Mouse (Mus musculus) heart, embryonic 10.5 days (tissue): ENCODE data around the gene Arhgef33. TPM values are rescaled to one million over a fixed set of nuclear protein-coding genes. Genes with fewer than 3 reads are reported as not detected.
"Not testable (repeated sequence)": the region's sequence is repeated elsewhere in the genome, so short reads cannot be mapped to it uniquely, and the experiment has no call there.

Source experiments
- DNase-seq: peaks from one replicate; pipeline ENCODE4 v3.0.0-alpha.2; 2017; ENCODE audit warnings: low spot score
- H3K27ac ChIP-seq: fragments of 300-500 bp; sonication (generic); 2 replicates; pipeline ENCODE4 v1.5.1; 2016; ENCODE audit warnings: mild to moderate bottlenecking
- H3K27me3 ChIP-seq: fragments of 300-500 bp; sonication (generic); 2 replicates; pipeline ENCODE4 v1.6.1; 2016; ENCODE audit warnings: mild to moderate bottlenecking; ENCODE audit not compliant: poor library complexity, insufficient read depth, severe bottlenecking
- H3K36me3 ChIP-seq: fragments of 300-500 bp; sonication (generic); 2 replicates; pipeline ENCODE4 v1.6.1; 2016; ENCODE audit warnings: mild to moderate bottlenecking, moderate library complexity
- H3K4me1 ChIP-seq: fragments of 300-500 bp; sonication (generic); 2 replicates; pipeline ENCODE4 v1.6.1; 2016; ENCODE audit warnings: mild to moderate bottlenecking
- H3K4me3 ChIP-seq: fragments of 300-500 bp; sonication (generic); 2 replicates; pipeline ENCODE4 v1.5.1; 2016; ENCODE audit warnings: mild to moderate bottlenecking, moderate library complexity
- H3K9me3 ChIP-seq: fragments of 300-500 bp; sonication (generic); 2 replicates; pipeline ENCODE4 v1.6.1; 2016; ENCODE audit warnings: mild to moderate bottlenecking, moderate library complexity
- WGBS: fragments of 180-500 bp; shearing (Covaris S2); methylation state at CpG from one replicate; pipeline ENCODE4 v1.1.7; 2016; 5-methylcytosine and 5-hydroxymethylcytosine counted together
- polyA plus RNA-seq: library from polyadenylated mRNA; unstranded; fragments of >200 nt; fragmentation: Nextera tagmentation; extraction: Ambion mirVana; gene quantifications from 2 replicates; pipeline ENCODE4 v1.2.1, GENCODE M21; 2016

Gene Arhgef33
- 0.49 and 0.78 TPM in 2 replicates for polyA plus RNA-seq

DNA sequence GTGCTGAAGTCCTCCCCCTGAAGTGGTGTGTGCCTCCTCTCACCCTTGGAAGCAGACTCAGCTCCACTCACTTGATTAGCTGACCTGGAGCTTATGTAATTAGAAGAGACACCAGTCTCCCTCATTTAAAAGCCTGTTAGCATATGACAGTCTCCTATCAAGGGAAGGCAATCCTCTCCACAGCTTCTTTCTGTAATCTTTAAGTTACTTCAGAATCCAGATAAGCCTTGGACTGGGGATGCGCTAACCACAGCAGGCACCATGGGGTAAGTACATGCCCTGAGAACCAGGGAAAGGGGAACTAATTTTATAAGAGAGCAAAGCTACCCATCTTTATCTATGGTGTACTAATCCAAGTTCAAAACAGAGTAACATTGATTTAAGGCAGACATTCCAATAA is at the start of gene Arhgef33:
Gene Arhgef33 (plus strand): TSS at position 157 of the 400 bp plus-strand sequence.
- no peak for DNase-seq
- no peak within 1 kb of the TSS for H3K4me3 ChIP-seq
- H3K9me3 ChIP-seq: no peaks in the 10 kb centered on the region
- no peaks in the 10 kb centered on the region for H3K27me3 ChIP-seq
- WGBS: 48% methylated on average over 1 of the region's 1 CpGs
- H3K27ac ChIP-seq: no peak within 1 kb of the TSS
- no peaks in the 10 kb centered on the region for H3K4me1 ChIP-seq
- H3K36me3 ChIP-seq: no peaks in the 10 kb centered on the region

DNA sequence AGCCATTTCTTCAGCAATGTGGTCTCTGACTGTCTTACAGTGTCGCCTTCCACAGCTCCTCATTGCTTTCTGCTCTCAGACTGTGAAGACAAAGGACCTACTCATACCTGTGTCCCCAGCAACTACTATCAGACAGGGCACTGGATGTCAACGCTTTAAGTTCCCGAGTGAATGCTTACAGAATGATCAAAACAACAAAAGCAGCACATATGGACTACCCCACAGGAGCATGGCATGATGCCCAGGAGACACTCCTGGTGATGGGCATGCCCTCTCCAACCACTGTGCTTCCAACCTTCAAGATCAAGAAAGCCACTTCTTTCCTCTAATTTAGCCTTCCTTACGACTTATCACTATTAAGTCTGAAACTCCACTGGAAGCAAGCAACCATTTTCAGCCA is 40.1 kb upstream of the Arhgef33 start:
- no peaks in the 10 kb centered on the region for H3K27me3 ChIP-seq
- H3K27ac ChIP-seq: no peak overlapping the region
- DNase-seq: no peak
- H3K36me3 ChIP-seq: peaks cover 90% of the 10 kb centered on the region
- H3K4me3 ChIP-seq: no peak overlapping the region
- H3K9me3 ChIP-seq: no peaks in the 10 kb centered on the region
- 88% methylated on average over 4 of the region's 4 CpGs for WGBS
- H3K4me1 ChIP-seq: no peaks in the 10 kb centered on the region

DNA sequence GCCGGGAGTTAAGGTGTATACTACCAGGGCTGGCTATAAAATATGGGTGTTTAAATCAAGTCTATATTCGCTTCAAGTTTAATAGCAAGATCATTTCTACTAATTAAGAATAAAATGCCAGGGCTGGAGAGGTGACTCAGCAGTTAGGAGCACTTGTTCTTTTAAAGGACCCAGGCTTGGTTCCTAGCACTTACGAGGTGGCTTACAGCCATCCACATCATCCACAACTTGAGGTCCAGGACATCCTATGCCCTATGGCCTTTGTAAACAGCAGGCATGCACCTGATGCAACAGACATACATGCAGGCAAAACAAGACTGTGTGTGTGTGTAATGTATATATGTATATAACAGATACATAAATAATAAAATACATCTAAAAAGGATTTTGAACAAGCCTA is 39.1 kb upstream of the Arhgef33 start:
- 87% methylated on average over 3 of the region's 3 CpGs for WGBS
- H3K27ac ChIP-seq: no peak overlapping the region
- no peak for DNase-seq
- H3K4me1 ChIP-seq: no peaks in the 10 kb centered on the region
- H3K4me3 ChIP-seq: no peak overlapping the region
- H3K27me3 ChIP-seq: no peaks in the 10 kb centered on the region
- H3K36me3 ChIP-seq: peaks cover 92% of the 10 kb centered on the region
- no peaks in the 10 kb centered on the region for H3K9me3 ChIP-seq

DNA sequence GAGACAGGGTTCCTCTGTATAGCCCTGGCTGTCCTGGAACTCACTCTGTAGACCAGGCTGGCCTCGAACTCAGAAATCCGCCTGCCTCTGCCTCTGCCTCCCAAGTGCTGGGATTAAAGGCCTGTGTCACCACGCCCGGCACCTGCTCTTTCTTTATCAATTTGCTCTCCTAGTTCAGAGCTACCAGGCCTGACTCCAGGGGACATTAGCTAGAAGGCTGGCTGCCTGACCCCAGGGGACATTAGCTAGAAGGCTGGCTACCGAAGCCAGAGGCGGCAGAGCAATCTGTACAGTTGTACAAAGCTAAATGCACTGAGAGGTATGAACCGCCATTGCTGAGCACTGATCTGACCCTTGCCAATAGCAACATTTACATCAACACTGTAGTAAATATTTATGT is 36.6 kb upstream of the Arhgef33 start:
- WGBS: 93% methylated on average over 7 of the region's 7 CpGs
- H3K9me3 ChIP-seq, H3K4me1 ChIP-seq, H3K4me3 ChIP-seq, H3K27ac ChIP-seq, H3K27me3 ChIP-seq, DNase-seq: not testable (repeated sequence)
- H3K36me3 ChIP-seq: peaks cover 91% of the 10 kb centered on the region

DNA sequence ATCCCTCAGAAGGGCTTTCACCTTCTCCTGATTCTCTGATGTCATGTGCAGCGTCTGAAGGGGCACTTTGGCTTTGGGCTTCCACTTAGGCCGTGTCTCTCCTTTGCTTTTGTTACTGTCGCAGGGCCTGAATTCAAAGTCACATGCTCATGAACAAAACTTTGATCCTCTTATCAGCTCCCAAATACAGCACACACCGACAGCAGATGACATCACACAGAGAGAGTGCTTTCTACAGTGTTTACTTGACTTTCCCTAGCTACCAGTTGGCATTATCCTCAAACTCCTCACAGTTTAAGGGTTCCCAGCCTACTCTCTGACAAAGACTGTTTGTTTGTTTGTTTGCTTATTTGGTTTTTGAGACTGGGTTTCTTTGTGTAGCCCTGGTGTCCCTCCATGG is 29.0 kb upstream of the Arhgef33 start:
- no peak for DNase-seq
- peaks cover 64% of the 10 kb centered on the region for H3K36me3 ChIP-seq
- H3K4me1 ChIP-seq: 0 out of 2 replicates have a peak, but pooled peaks cover under 1% of the 10 kb centered on the region
- no peaks in the 10 kb centered on the region for H3K9me3 ChIP-seq
- no peak overlapping the region for H3K4me3 ChIP-seq
- 65% methylated on average over 4 of the region's 4 CpGs for WGBS
- H3K27ac ChIP-seq: no peak overlapping the region
- no peaks in the 10 kb centered on the region for H3K27me3 ChIP-seq

DNA sequence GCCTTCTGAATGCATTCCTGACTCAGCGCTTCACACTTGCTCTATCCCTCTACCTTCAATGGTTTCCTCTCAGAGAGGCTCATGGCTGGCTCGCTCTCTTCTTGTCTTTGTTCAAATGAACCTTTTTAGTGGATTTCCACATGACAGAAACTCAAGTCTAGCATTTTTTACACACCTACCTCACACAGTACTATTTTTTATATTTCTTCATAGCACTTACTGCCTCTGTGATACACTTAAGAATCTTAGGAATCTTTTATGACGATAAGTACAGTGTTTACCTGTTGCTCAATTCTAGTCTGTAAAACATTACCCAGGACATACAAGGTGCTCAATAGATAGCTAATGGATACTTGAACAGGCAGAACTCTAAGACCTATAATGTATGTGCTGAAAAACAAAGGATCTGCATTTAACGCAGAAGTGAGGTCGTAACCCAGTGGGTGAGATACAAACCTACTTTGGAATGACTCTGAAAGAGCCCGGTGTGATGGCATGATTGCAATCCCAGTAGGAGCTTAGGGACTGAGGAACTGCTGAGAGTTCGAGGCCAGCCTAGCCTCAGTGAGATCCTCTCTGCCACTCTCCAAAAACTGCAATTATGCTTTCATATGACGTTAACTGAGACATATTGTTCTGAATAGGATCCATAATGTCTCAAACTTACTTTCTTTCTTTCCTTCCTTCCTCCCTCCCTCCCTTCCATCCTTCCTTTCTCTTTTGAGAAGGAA is 27.7 kb upstream of the Arhgef33 start:
- H3K4me1 ChIP-seq: 0 out of 2 replicates have a peak, but pooled peaks cover 3% of the 10 kb centered on the region
- peaks cover 51% of the 10 kb centered on the region for H3K36me3 ChIP-seq
- H3K27ac ChIP-seq: no peak overlapping the region
- H3K4me3 ChIP-seq: no peak overlapping the region
- no peaks in the 10 kb centered on the region for H3K9me3 ChIP-seq
- no peaks in the 10 kb centered on the region for H3K27me3 ChIP-seq
- WGBS: 91% methylated on average over 8 of the region's 8 CpGs
- DNase-seq: no peak

DNA sequence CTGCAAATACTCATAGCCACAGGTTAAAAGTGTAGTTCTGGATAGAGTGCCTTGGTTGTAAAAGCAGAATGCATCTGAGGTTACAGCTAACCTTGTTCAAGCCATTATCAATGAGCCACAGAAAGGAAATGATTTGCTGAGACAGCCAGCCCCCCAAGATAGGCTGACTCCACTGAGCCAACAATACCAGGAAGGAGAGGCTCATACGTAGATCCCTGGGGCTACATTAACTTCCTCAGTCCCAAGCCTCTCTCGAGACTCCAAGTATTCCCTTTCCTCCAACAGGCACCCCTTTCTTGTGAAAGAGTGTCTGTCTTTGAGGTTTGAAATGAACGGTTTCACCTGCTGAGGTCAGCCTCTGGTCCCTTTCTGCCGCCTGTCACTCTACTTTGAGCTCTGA is 22.8 kb upstream of the Arhgef33 start:
- H3K9me3 ChIP-seq: no peaks in the 10 kb centered on the region
- peak overlapping the region; percentile 44; the same call in 1 of the 2 replicates for H3K27ac ChIP-seq
- H3K27me3 ChIP-seq: no peaks in the 10 kb centered on the region
- DNase-seq: no peak
- H3K36me3 ChIP-seq: peaks cover 16% of the 10 kb centered on the region
- H3K4me1 ChIP-seq: peaks cover 13% of the 10 kb centered on the region
- 52% methylated on average over 4 of the region's 4 CpGs for WGBS
- H3K4me3 ChIP-seq: no peak overlapping the region

DNA sequence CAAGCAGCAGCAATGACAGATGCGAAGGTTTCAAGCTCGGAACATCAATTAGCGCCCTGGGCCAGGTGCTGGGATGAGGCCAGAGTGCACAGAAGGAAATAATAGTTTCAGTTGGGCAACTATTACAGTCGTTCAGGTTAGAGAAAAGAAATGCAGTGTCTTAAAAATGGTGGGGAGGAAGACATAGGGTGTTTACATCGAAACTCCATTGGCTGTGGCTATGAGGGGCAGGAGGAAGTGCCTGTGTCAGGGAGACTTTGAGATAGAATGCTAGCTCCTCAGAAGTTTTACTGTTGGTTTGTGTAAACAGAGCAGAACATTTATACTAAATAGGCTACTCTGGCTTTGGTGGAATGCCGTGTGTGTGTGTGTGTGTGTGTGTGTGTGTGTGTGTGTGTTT is 19.2 kb upstream of the Arhgef33 start:
- Histone ChIP-seq H3K4me1 (peaks cover 13% of the 10 kb centered on the region), H3K36me3 (no peaks in the 10 kb centered on the region), H3K4me3 (no peak overlapping the region), H3K27ac (no peak overlapping the region), H3K27me3 (no peaks in the 10 kb centered on the region), H3K9me3 (no peaks in the 10 kb centered on the region)
- DNase-seq: no peak
- 82% methylated on average over 6 of the region's 6 CpGs for WGBS

DNA sequence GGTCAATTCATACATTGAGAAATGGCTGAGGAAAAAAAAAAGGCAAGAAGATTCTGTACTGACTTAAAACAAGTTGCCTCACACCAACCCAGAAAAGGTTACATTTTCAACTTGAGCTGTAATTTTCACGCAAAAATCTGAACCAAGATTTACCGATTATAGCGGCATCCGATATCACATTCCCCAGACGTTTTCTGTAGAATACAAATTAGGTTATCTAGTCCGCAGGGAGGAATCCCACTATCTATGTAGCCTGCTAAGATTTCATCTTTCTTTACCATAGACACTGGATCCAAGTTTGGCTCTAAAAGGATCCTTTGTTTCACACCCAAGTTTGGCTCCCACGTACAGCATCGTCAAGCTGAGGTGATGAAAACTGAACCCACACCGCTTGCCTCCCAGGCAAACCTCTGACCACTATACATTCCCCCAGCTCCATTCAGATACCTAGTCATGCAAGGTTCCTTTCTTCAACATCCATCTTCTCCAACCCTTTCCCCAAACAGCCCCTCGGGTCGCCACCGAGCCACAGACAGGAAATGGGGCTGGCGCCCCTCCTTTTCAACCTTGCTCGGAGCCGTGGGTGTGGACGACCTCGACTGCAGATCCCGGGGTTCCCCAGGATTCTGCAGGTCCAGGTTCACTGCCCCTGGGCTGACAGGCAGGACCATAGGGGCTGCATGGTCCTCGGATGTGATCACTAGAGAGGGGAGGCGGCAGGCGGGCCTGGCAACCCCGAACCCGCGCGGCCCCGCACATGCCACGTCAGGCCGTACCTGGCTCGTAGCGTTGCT is 17.7 kb upstream of the Arhgef33 start:
- Histone ChIP-seq H3K4me1 (peaks cover 9% of the 10 kb centered on the region), H3K9me3 (no peaks in the 10 kb centered on the region), H3K27ac (peak overlapping the region; percentile 93), H3K4me3 (peak overlapping the region; percentile 87), H3K27me3 (no peaks in the 10 kb centered on the region), H3K36me3 (no peaks in the 10 kb centered on the region)
- no peak for DNase-seq
- WGBS: 1% methylated on average over 30 of the region's 30 CpGs

DNA sequence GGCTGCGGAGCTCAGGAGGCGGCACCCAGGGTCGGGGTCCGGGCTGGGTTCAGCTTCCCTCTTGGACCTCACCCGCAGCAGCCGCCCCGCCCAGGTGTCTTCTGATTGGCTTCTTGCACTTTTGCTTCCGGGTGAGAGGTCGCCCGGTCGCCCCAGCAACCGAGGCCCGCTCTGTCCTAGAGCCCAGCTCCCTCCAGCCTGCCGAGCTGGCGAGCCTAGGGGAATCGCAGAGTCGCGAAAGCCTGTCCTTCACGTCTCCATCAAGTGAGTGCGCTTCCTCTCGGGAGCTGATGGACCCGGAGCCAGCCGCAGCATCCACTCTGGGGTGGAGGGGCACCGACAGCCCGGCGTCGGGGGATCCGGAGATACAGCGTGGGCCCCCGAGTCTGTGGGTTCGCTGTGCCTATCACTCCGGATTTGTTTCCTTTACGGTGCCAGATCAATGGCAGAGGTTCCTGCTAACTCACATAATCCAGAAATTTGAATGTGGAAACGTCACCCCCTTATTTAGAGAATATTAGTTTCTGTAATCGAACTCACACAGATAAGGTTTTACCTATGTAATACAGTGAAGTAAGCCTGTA is 17.0 kb upstream of the Arhgef33 start, which contains the start of the genes Morn2 and Dhx57:
Gene Morn2 (plus strand): TSS at position 130 of the 584 bp plus-strand sequence.
Gene Dhx57 (minus strand): TSS at position 403 of the 584 bp plus-strand sequence.
- peak within 1 kb of the TSS; percentile 87 for H3K4me3 ChIP-seq
- peaks cover 9% of the 10 kb centered on the region for H3K4me1 ChIP-seq
- H3K27me3 ChIP-seq: no peaks in the 10 kb centered on the region
- WGBS: 1% methylated on average over 35 of the region's 35 CpGs
- peak within 1 kb of the TSS; percentile 93 for H3K27ac ChIP-seq
- peak; percentile 99 for DNase-seq
- H3K36me3 ChIP-seq: no peaks in the 10 kb centered on the region
- no peaks in the 10 kb centered on the region for H3K9me3 ChIP-seq

DNA sequence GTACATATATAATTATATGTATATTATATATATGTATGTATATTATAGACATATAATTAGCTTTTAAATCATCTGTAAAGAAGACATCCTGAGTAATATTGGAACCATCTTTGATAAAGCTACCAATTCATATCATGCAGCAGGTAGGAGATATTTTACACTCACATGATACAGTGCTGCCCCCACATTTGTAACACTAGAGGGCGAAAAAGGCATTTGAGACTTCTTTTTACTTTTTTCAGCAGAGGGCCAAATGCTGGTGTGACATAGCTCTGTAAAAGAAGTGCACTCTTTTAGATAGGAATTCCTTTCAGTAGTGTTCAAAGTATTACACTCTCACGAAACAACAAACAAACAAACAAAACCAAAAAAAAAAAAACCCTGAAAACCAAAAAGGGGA is 16.1 kb upstream of the Arhgef33 start:
- no peaks in the 10 kb centered on the region for H3K27me3 ChIP-seq
- no peak overlapping the region for H3K4me3 ChIP-seq
- H3K36me3 ChIP-seq: no peaks in the 10 kb centered on the region
- H3K4me1 ChIP-seq: peaks cover 9% of the 10 kb centered on the region
- 17% methylated on average over 2 of the region's 2 CpGs for WGBS
- no peak overlapping the region for H3K27ac ChIP-seq
- no peaks in the 10 kb centered on the region for H3K9me3 ChIP-seq
- DNase-seq: no peak

DNA sequence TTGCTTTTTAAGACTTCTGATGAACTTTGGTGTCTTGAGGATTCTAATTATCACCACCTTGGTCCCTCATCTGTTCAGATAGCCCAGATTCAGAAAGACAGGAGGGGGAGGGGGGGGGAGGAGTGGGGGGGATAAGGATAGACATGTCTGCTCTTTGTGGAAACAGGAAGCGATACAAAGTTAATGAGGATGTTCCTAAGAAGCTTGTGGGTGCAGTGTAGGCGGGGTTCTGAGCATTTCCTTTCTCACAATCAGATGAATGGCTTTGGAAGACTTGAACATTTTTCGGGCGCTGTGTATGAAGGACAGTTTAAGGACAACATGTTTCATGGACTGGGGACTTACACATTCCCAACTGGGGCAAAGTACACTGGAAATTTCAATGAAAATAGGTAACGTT is 11.9 kb upstream of the Arhgef33 start:
- no peak overlapping the region for H3K4me3 ChIP-seq
- H3K4me1 ChIP-seq: no peaks in the 10 kb centered on the region
- no peaks in the 10 kb centered on the region for H3K36me3 ChIP-seq
- H3K9me3 ChIP-seq: no peaks in the 10 kb centered on the region
- no peaks in the 10 kb centered on the region for H3K27me3 ChIP-seq
- 88% methylated on average over 5 of the region's 5 CpGs for WGBS
- no peak for DNase-seq
- no peak overlapping the region for H3K27ac ChIP-seq

DNA sequence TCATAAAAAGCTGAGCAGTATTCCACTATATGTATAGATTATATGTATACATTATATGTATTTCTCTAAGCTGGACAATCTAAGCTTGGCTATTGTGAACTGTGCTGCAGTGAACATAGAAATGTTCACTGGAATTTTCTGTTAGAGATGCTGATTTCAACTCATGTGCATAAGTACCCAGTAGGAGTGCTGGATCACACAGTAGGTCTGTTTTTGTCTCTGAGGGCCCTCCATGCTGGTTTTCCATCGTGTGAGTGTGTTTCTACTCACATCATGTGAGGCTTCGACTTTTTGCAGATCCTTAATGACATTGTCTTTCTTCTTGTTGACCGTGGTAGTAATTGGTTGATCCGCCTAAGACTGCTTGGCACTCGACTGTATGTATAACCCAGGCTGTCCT is 8.4 kb upstream of the Arhgef33 start:
- no peak for DNase-seq
- H3K27ac ChIP-seq: no peak overlapping the region
- WGBS: 86% methylated on average over 5 of the region's 5 CpGs
- H3K36me3 ChIP-seq: no peaks in the 10 kb centered on the region
- no peak overlapping the region for H3K4me3 ChIP-seq
- no peaks in the 10 kb centered on the region for H3K4me1 ChIP-seq
- H3K27me3 ChIP-seq: no peaks in the 10 kb centered on the region
- no peaks in the 10 kb centered on the region for H3K9me3 ChIP-seq
